Mouse (Mus musculus) neural tube, embryonic 11.5 days (tissue): ENCODE measurements around the gene Cpm. TPM values are rescaled to one million over a fixed set of nuclear protein-coding genes. Genes with fewer than 3 reads are reported as not detected.
"Not testable (repeated sequence)": the region's sequence is repeated elsewhere in the genome, so short reads cannot be mapped to it uniquely, and the experiment has no call there.

Source experiments
- ATAC-seq: fragments of 200-750 bp; cut with Nextera tagmentation; 2 replicates; pipeline ENCODE4 v1.8.0; 2017; ENCODE audit warnings: moderate number of reproducible peaks, mild to moderate bottlenecking, moderate TSS enrichment, moderate library complexity; ENCODE audit not compliant: insufficient read depth, low FRiP score, low TSS enrichment
- DNase-seq: peaks from one replicate; pipeline ENCODE4 v3.0.0-alpha.2; 2015; ENCODE audit warnings: low spot score
- H3K27ac ChIP-seq: fragments of 300-500 bp; sonication (generic); 2 replicates; pipeline ENCODE4 v1.5.1; 2014; ENCODE audit warnings: low read depth, mild to moderate bottlenecking, low read length
- H3K27me3 ChIP-seq: fragments of 300-500 bp; sonication (generic); 2 replicates; pipeline ENCODE4 v1.6.1; 2014; ENCODE audit warnings: mild to moderate bottlenecking, low read length, mixed read lengths; ENCODE audit not compliant: control insufficient read depth, insufficient read depth
- H3K36me3 ChIP-seq: fragments of 300-500 bp; sonication (generic); 2 replicates; pipeline ENCODE4 v1.6.1; 2014; ENCODE audit warnings: mild to moderate bottlenecking, low read length, moderate library complexity, mixed read lengths; ENCODE audit not compliant: control insufficient read depth, insufficient read depth
- H3K4me1 ChIP-seq: fragments of 300-500 bp; sonication (generic); 2 replicates; pipeline ENCODE4 v1.6.1; 2014; ENCODE audit warnings: low read length, mixed read lengths; ENCODE audit not compliant: control insufficient read depth, insufficient read depth
- H3K4me2 ChIP-seq: fragments of 300-500 bp; sonication (generic); 2 replicates; pipeline ENCODE4 v1.6.1; 2014; ENCODE audit warnings: low read depth, mild to moderate bottlenecking, moderate library complexity
- H3K4me3 ChIP-seq: fragments of 300-500 bp; sonication (generic); 2 replicates; pipeline ENCODE4 v1.5.1; 2014; ENCODE audit warnings: low read depth, low read length
- H3K9ac ChIP-seq: fragments of 300-500 bp; sonication (generic); 2 replicates; pipeline ENCODE4 v1.6.1; 2014; ENCODE audit warnings: mild to moderate bottlenecking, low read length
- H3K9me3 ChIP-seq: fragments of 300-500 bp; sonication (generic); 2 replicates; pipeline ENCODE4 v1.6.1; 2016; ENCODE audit warnings: low read length; ENCODE audit not compliant: control insufficient read depth
- WGBS: fragments of 180-500 bp; shearing (Covaris S2); extraction: QIAGEN DNeasy Blood & Tissue Kit; methylation state at CpG from one replicate; pipeline ENCODE4 v1.1.7; 2014; 5-methylcytosine and 5-hydroxymethylcytosine counted together
- polyA plus RNA-seq: library from polyadenylated mRNA; unstranded; fragments of >200 nt; fragmentation: Nextera tagmentation; extraction: Ambion mirVana; gene quantifications from 2 replicates; pipeline ENCODE4 v1.2.1, GENCODE M21; 2014

The Cpm gene
- polyA plus RNA-seq, 1 experiment from 2014 or later: 21.1 TPM

GRCm38 (mm10) chr10:117733626-117734025, 104.3 kb downstream of the Cpm start:
- H3K4me2 ChIP-seq, H3K4me3 ChIP-seq, H3K9ac ChIP-seq, ATAC-seq, H3K36me3 ChIP-seq, H3K9me3 ChIP-seq, DNase-seq, H3K4me1 ChIP-seq, H3K27me3 ChIP-seq, H3K27ac ChIP-seq: not testable (repeated sequence)
- 94% methylated on average over 7 of the region's 8 CpGs for WGBS

GRCm38 (mm10) chr10:117734104-117734852, 105.0 kb downstream of the Cpm start:
- not testable (repeated sequence) for H3K4me2 ChIP-seq, DNase-seq, H3K9me3 ChIP-seq, H3K27me3 ChIP-seq, H3K9ac ChIP-seq, H3K4me1 ChIP-seq, H3K36me3 ChIP-seq, ATAC-seq, H3K27ac ChIP-seq, H3K4me3 ChIP-seq
- 87% methylated on average over 9 of the region's 10 CpGs for WGBS

DNA sequence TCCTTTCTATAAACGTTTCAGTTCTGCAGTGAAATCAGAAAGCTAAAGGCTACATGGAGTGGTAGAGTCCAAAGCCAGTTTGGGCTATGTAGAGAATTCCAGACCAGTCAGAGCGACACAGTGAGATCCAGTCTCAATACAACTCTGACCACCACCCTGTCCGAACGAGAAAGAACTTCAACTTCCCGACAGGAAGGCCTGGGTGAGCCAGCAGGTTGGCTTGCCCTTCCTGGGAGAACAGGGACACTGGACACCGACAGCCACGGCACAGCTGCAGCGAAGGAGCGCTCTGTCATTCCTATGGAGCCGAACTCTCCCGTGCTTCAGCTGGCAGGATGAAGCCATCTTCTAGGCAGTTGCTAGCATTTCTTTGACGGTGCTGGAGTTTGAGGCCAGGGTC, 106.1 kb downstream of the Cpm start:
- H3K27me3 ChIP-seq, H3K27ac ChIP-seq, H3K4me2 ChIP-seq, H3K4me1 ChIP-seq, H3K36me3 ChIP-seq, H3K9me3 ChIP-seq, ATAC-seq, H3K4me3 ChIP-seq, DNase-seq, H3K9ac ChIP-seq: not testable (repeated sequence)
- 92% methylated on average over 11 of the region's 12 CpGs for WGBS

- H3K36me3 ChIP-seq: peaks cover 9% of the 10 kb centered on the region
- ATAC-seq: no peak
- H3K27me3 ChIP-seq: no peaks in the 10 kb centered on the region
- H3K4me2 ChIP-seq: no peak overlapping the region
- no peak overlapping the region for H3K27ac ChIP-seq
- DNase-seq: no peak
- H3K9me3 ChIP-seq: no peaks in the 10 kb centered on the region
- 89% methylated on average over 5 of the region's 5 CpGs for WGBS
- no peak overlapping the region for H3K9ac ChIP-seq
- H3K4me3 ChIP-seq: no peak overlapping the region
- no peaks in the 10 kb centered on the region for H3K4me1 ChIP-seq
Measured at GRCm38 (mm10) chr10:117736573-117736972, 107.3 kb downstream of the Cpm start.

Other genes with a start within 250 kb of the Cpm start
- 228 and 238 TPM in 2 replicates for gene Cpsf6, start 249.5 kb upstream of the Cpm start, polyA plus RNA-seq
- gene Mdm2, start 81.3 kb downstream of the Cpm start, polyA plus RNA-seq: 63.2 and 63.5 TPM in 2 replicates
- gene Slc35e3, start 116.9 kb downstream of the Cpm start, polyA plus RNA-seq: 20.3 and 21.2 TPM in 2 replicates
- gene Nup107, start 163.2 kb downstream of the Cpm start, polyA plus RNA-seq: 87.6 and 94.9 TPM in 2 replicates
- gene Rap1b, start 216.5 kb downstream of the Cpm start, polyA plus RNA-seq: 175 and 183 TPM in 2 replicates